Mouse (Mus musculus): ENCODE data around the gene Atp2b1. TPM values are rescaled to one million over a fixed set of nuclear protein-coding genes. Genes with fewer than 3 reads are reported as not detected.
A peak's percentile ranks its signal among the peaks of the same experiment; 100 is the strongest.

Atp2b1 gene
- polyA plus RNA-seq, 1 experiment: 54.1 TPM

GRCm38 (mm10) chr10:98905987-98906386 is 8.2 kb upstream of the Atp2b1 start:
- 49% methylated on average over 4 of the region's 4 CpGs for WGBS
- H3K4me3 ChIP-seq (replicated peaks; ENCODE audit: control insufficient read depth, low read depth, low read length): no peak overlapping the region
- no peaks in the 10 kb centered on the region; the same call in 1 of the 2 replicates for H3K4me1 ChIP-seq (ENCODE audit: control insufficient read depth, insufficient read depth, low read length)
- H3K27ac ChIP-seq (ENCODE audit: control insufficient read depth, insufficient read depth, low read depth, low read length, poor library complexity): no peak overlapping the region
- TF ChIP-seq CTCF (IDR thresholded peaks at IDR 0.05; ENCODE audit: control insufficient read depth, insufficient read depth, low read length): no peak
- no peak for TF ChIP-seq POLR2A (IDR thresholded peaks at IDR 0.05; ENCODE audit: borderline replicate concordance, control insufficient read depth, low read depth, low read length)

- no peak overlapping the region for H3K27ac ChIP-seq (ENCODE audit: control insufficient read depth, insufficient read depth, low read depth, low read length, poor library complexity)
- TF ChIP-seq CTCF (IDR thresholded peaks at IDR 0.05; ENCODE audit: control insufficient read depth, insufficient read depth, low read length): no peak
- no peak for TF ChIP-seq POLR2A (IDR thresholded peaks at IDR 0.05; ENCODE audit: borderline replicate concordance, control insufficient read depth, low read depth, low read length)
- 56% methylated on average over 5 of the region's 5 CpGs for WGBS
- H3K4me1 ChIP-seq (ENCODE audit: control insufficient read depth, insufficient read depth, low read length): no peaks in the 10 kb centered on the region; the same call in 1 of the 2 replicates
- no peak overlapping the region for H3K4me3 ChIP-seq (replicated peaks; ENCODE audit: control insufficient read depth, low read depth, low read length)
Measured at GRCm38 (mm10) chr10:98906941-98907549, 7.2 kb upstream of the Atp2b1 start.

- TF ChIP-seq POLR2A (IDR thresholded peaks at IDR 0.05; ENCODE audit: borderline replicate concordance, control insufficient read depth, low read depth, low read length) (no peak), CTCF (IDR thresholded peaks at IDR 0.05; ENCODE audit: control insufficient read depth, insufficient read depth, low read length) (no peak)
- Histone ChIP-seq H3K4me3 (replicated peaks; ENCODE audit: control insufficient read depth, low read depth, low read length) (peak overlapping the region; percentile 73), H3K4me1 (ENCODE audit: control insufficient read depth, insufficient read depth, low read length) (no peaks in the 10 kb centered on the region; the same call in 1 of the 2 replicates), H3K27ac (ENCODE audit: control insufficient read depth, insufficient read depth, low read depth, low read length, poor library complexity) (peak overlapping the region; percentile 98)
- 2% methylated on average over 19 of the region's 19 CpGs for WGBS
Measured at GRCm38 (mm10) chr10:98913610-98913960, 621 bp upstream of the Atp2b1 start.

GRCm38 (mm10) chr10:98914810-98915241 is 620 bp downstream of the Atp2b1 start:
- Histone ChIP-seq H3K4me3 (replicated peaks; ENCODE audit: control insufficient read depth, low read depth, low read length) (peak overlapping the region; percentile 99), H3K4me1 (ENCODE audit: control insufficient read depth, insufficient read depth, low read length) (no peaks in the 10 kb centered on the region; the same call in 1 of the 2 replicates), H3K27ac (ENCODE audit: control insufficient read depth, insufficient read depth, low read depth, low read length, poor library complexity) (peak overlapping the region; percentile 99)
- TF ChIP-seq POLR2A (IDR thresholded peaks at IDR 0.05; ENCODE audit: borderline replicate concordance, control insufficient read depth, low read depth, low read length) (peak; percentile 43; the same call in 1 of the 2 replicates), CTCF (IDR thresholded peaks at IDR 0.05; ENCODE audit: control insufficient read depth, insufficient read depth, low read length) (no peak)
- 2% methylated on average over 59 of the region's 62 CpGs for WGBS

GRCm38 (mm10) chr10:98915398-98915931 is 1.3 kb downstream of the Atp2b1 start:
- WGBS: under 1% methylated on average over 45 of the region's 54 CpGs
- Histone ChIP-seq H3K4me3 (replicated peaks; ENCODE audit: control insufficient read depth, low read depth, low read length) (peak overlapping the region; percentile 75), H3K4me1 (ENCODE audit: control insufficient read depth, insufficient read depth, low read length) (no peaks in the 10 kb centered on the region; the same call in 1 of the 2 replicates), H3K27ac (ENCODE audit: control insufficient read depth, insufficient read depth, low read depth, low read length, poor library complexity) (peak overlapping the region; percentile 99)
- no peak for TF ChIP-seq CTCF (IDR thresholded peaks at IDR 0.05; ENCODE audit: control insufficient read depth, insufficient read depth, low read length)
- no peak for TF ChIP-seq POLR2A (IDR thresholded peaks at IDR 0.05; ENCODE audit: borderline replicate concordance, control insufficient read depth, low read depth, low read length)

GRCm38 (mm10) chr10:98916011-98916780 is 2.0 kb downstream of the Atp2b1 start:
- no peak for TF ChIP-seq CTCF (IDR thresholded peaks at IDR 0.05; ENCODE audit: control insufficient read depth, insufficient read depth, low read length)
- TF ChIP-seq POLR2A (IDR thresholded peaks at IDR 0.05; ENCODE audit: borderline replicate concordance, control insufficient read depth, low read depth, low read length): no peak
- H3K27ac ChIP-seq (ENCODE audit: control insufficient read depth, insufficient read depth, low read depth, low read length, poor library complexity): no peak overlapping the region
- 19% methylated on average over 22 of the region's 22 CpGs for WGBS
- H3K4me3 ChIP-seq (replicated peaks; ENCODE audit: control insufficient read depth, low read depth, low read length): peak overlapping the region; percentile 75
- H3K4me1 ChIP-seq (ENCODE audit: control insufficient read depth, insufficient read depth, low read length): no peaks in the 10 kb centered on the region; the same call in 1 of the 2 replicates

GRCm38 (mm10) chr10:98916781-98917340 is 2.7 kb downstream of the Atp2b1 start:
- H3K4me1 ChIP-seq (ENCODE audit: control insufficient read depth, insufficient read depth, low read length): no peaks in the 10 kb centered on the region; the same call in 1 of the 2 replicates
- WGBS: 68% methylated on average over 10 of the region's 10 CpGs
- TF ChIP-seq CTCF (IDR thresholded peaks at IDR 0.05; ENCODE audit: control insufficient read depth, insufficient read depth, low read length) (no peak), POLR2A (IDR thresholded peaks at IDR 0.05; ENCODE audit: borderline replicate concordance, control insufficient read depth, low read depth, low read length) (no peak)
- no peak overlapping the region for H3K4me3 ChIP-seq (replicated peaks; ENCODE audit: control insufficient read depth, low read depth, low read length)
- H3K27ac ChIP-seq (ENCODE audit: control insufficient read depth, insufficient read depth, low read depth, low read length, poor library complexity): no peak overlapping the region

- TF ChIP-seq POLR2A (IDR thresholded peaks at IDR 0.05; ENCODE audit: borderline replicate concordance, control insufficient read depth, low read depth, low read length) (no peak), CTCF (IDR thresholded peaks at IDR 0.05; ENCODE audit: control insufficient read depth, insufficient read depth, low read length) (no peak)
- no peak overlapping the region for H3K27ac ChIP-seq (ENCODE audit: control insufficient read depth, insufficient read depth, low read depth, low read length, poor library complexity)
- 80% methylated on average over 4 of the region's 4 CpGs for WGBS
- no peak overlapping the region for H3K4me3 ChIP-seq (replicated peaks; ENCODE audit: control insufficient read depth, low read depth, low read length)
- H3K4me1 ChIP-seq (ENCODE audit: control insufficient read depth, insufficient read depth, low read length): no peaks in the 10 kb centered on the region; the same call in 1 of the 2 replicates
Measured at GRCm38 (mm10) chr10:98925081-98925480, 10.9 kb downstream of the Atp2b1 start.

Data from bone marrow, adult 2 months (tissue).